Mouse (Mus musculus) stomach, embryonic 16.5 days (tissue): ENCODE results near the gene Mrps34. TPM values are rescaled to one million over a fixed set of nuclear protein-coding genes. Genes with fewer than 3 reads are reported as not detected.

Experiments
- ATAC-seq: fragments of 200-750 bp; cut with Nextera tagmentation; 2 replicates; pipeline ENCODE4 v1.8.0; 2017; ENCODE audit warnings: moderate number of reproducible peaks, moderate TSS enrichment; ENCODE audit not compliant: insufficient read depth, low FRiP score
- H3K27ac ChIP-seq: fragments of 300-500 bp; sonication (generic); 2 replicates; pipeline ENCODE4 v1.5.1; 2014; ENCODE audit warnings: low read length
- H3K27me3 ChIP-seq: fragments of 300-500 bp; sonication (generic); 2 replicates; pipeline ENCODE4 v1.6.1; 2014; ENCODE audit warnings: low read length, control low read depth, mixed read lengths; ENCODE audit not compliant: control insufficient read depth, insufficient read depth
- H3K36me3 ChIP-seq: fragments of 300-500 bp; sonication (generic); 2 replicates; pipeline ENCODE4 v1.6.1; 2014; ENCODE audit warnings: low read length; ENCODE audit not compliant: control insufficient read depth, insufficient read depth
- H3K4me1 ChIP-seq: fragments of 300-500 bp; sonication (generic); 2 replicates; pipeline ENCODE4 v1.6.1; 2014; ENCODE audit warnings: low read length, control low read depth, mixed read lengths; ENCODE audit not compliant: control insufficient read depth, insufficient read depth
- H3K4me2 ChIP-seq: fragments of 300-500 bp; sonication (generic); 2 replicates; pipeline ENCODE4 v1.6.1; 2014; ENCODE audit warnings: low read depth, low read length, mixed read lengths
- H3K4me3 ChIP-seq: fragments of 300-500 bp; sonication (generic); replicated peaks from 2 replicates; pipeline ENCODE4 v1.5.1; 2014; ENCODE audit warnings: mild to moderate bottlenecking, low read length
- H3K9ac ChIP-seq: fragments of 300-500 bp; sonication (generic); 2 replicates; pipeline ENCODE4 v1.6.1; 2014; ENCODE audit warnings: low read length
- H3K9me3 ChIP-seq: fragments of 300-500 bp; sonication (generic); replicated peaks from 2 replicates; pipeline ENCODE4 v1.6.1; 2016; ENCODE audit warnings: low read length, control low read depth; ENCODE audit not compliant: control insufficient read depth
- WGBS: fragments of 180-500 bp; shearing (Covaris S2); extraction: QIAGEN DNeasy Blood & Tissue Kit; methylation state at CpG from one replicate; pipeline ENCODE4 v1.1.7; 2014; 5-methylcytosine and 5-hydroxymethylcytosine counted together
- polyA plus RNA-seq: library from polyadenylated mRNA; unstranded; fragments of >200 nt; fragmentation: Nextera tagmentation; extraction: Ambion mirVana; gene quantifications from 2 replicates; pipeline ENCODE4 v1.2.1, GENCODE M21; 2015

The Mrps34 gene
- polyA plus RNA-seq, 1 experiment from 2014 or later, result 96.2 TPM

- Histone ChIP-seq H3K9ac (no peak overlapping the region), H3K4me2 (no peak overlapping the region), H3K36me3 (peaks cover 5% of the 10 kb centered on the region; the same call in 1 of the 2 replicates), H3K27me3 (no peaks in the 10 kb centered on the region), H3K4me3 (no peak overlapping the region), H3K9me3 (no peaks in the 10 kb centered on the region), H3K4me1 (no peaks in the 10 kb centered on the region), H3K27ac (no peak overlapping the region)
- WGBS, result 89% methylated on average over 13 of the region's 13 CpGs
- ATAC-seq, result no peak
These were observed 38.3 kb upstream of the Mrps34 start for GRCm38 (mm10) chr17:24856589-24856988.

DNA sequence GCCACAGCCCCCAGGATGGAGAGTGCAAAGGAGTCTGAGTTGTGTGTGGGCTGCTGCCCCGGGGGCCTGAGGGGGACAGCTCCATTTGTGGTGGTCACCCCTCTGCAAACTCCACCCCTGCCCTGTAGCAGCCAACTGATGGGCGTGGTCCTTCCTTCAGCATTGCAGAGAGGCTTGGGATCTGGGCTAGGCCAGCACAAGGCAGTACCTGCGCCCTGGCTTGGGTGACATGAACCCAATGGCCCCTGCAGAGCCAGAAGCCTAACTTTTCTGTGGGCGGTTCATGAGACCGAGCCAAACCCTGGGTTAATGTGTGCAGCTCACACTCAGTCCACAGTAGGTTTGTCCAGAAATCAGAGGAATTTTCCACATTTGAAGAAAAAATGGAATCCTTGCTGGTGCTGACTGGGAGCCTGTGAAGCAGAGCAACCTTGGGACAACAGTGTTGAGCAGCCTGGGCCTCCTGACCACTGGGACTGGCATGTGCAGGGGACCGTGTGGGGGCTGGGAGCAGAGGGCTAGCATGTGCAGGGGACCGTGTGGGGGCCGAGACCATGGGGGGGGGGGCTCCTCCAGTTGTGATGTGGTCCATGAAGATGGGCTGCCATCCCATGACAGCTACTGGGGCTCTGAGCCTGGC, 37.0 kb upstream of the Mrps34 start:
- Histone ChIP-seq H3K9me3 (no peaks in the 10 kb centered on the region), H3K36me3 (peaks cover 7% of the 10 kb centered on the region; the same call in 1 of the 2 replicates), H3K27me3 (no peaks in the 10 kb centered on the region), H3K4me3 (no peak overlapping the region), H3K4me1 (no peaks in the 10 kb centered on the region), H3K9ac (no peak overlapping the region), H3K27ac (no peak overlapping the region), H3K4me2 (no peak overlapping the region)
- no peak for ATAC-seq
- WGBS, result 82% methylated on average over 8 of the region's 8 CpGs

DNA sequence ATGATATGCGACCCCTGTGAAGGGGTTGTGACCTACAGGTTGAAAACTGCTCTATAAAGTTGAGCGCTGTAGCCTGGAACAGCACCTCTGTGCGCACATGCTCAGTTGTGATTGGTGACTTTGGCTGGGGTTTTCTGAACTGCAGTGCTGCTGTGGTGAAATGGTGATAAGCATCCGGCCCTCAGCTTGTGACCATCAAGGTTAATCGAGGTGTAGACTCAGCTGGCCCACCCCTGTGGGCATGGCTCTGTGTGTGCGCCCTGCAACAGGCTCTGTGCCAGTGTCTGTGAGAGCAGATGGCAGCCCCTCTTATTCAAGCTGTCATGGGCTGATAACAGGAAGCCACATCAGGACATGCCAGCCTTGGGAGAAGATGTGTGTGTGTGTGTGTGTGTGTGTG, 35.9 kb upstream of the Mrps34 start:
- Histone ChIP-seq H3K9me3 (no peaks in the 10 kb centered on the region), H3K27me3 (no peaks in the 10 kb centered on the region), H3K4me3 (no peak overlapping the region), H3K36me3 (peaks cover 7% of the 10 kb centered on the region; the same call in 1 of the 2 replicates), H3K9ac (no peak overlapping the region), H3K4me2 (no peak overlapping the region), H3K27ac (no peak overlapping the region), H3K4me1 (no peaks in the 10 kb centered on the region)
- no peak for ATAC-seq
- 82% methylated on average over 6 of the region's 6 CpGs for WGBS

DNA sequence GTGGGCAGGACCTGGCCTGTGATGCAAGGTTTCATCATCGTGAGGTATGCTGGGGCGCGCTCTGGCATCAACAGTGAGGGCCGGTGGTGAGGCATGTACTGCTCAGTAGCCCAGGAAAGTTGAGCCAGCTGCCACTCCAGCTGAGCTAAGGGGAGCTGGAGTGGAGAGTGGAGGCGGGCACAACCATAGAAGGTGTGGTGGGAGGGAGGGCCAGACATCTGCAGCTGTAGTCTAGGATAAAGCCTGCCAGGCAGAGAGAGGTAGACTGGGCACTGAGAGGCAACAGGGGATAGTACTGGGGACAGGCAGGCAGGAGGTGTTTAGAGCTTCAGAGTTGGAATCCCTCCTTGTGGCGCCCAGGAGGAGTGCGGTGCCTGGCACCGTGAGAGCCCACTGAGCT, 34.8 kb upstream of the Mrps34 start:
- 92% methylated on average over 8 of the region's 8 CpGs for WGBS
- ATAC-seq, result no peak

DNA sequence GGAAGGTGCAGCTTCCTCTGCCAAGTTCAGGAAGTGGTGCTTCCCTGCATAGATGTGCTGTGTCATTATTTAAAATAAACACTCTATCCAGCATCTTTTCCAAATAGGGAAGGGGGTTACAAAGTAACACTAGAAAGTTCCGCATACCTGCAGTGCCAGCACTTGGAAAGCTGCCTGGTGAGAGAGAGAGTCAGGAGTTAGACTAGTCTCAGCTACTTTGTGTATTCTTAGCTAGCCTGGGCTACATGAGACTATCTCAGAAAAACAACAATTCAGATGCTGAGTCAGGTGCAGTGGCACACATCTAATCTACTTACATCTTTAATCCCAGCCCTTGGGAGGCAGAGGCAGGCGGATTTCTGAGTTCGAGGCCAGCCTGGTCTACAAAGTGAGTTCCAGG, 33.1 kb upstream of the Mrps34 start:
- H3K9me3 ChIP-seq, result no peaks in the 10 kb centered on the region
- H3K4me1 ChIP-seq, result no peaks in the 10 kb centered on the region
- H3K27me3 ChIP-seq, result no peaks in the 10 kb centered on the region
- H3K4me2 ChIP-seq, result no peak overlapping the region
- H3K4me3 ChIP-seq, result no peak overlapping the region
- H3K36me3 ChIP-seq, result peaks cover 7% of the 10 kb centered on the region; the same call in 1 of the 2 replicates
- WGBS, result 94% methylated on average over 3 of the region's 3 CpGs
- no peak for ATAC-seq
- H3K9ac ChIP-seq, result no peak overlapping the region
- no peak overlapping the region for H3K27ac ChIP-seq

More for the DNA sequence above, 34.8 kb upstream of the Mrps34 start:
- Histone ChIP-seq H3K27me3 (no peaks in the 10 kb centered on the region), H3K27ac (no peak overlapping the region), H3K9me3 (no peaks in the 10 kb centered on the region), H3K4me3 (no peak overlapping the region), H3K36me3 (peaks cover 7% of the 10 kb centered on the region; the same call in 1 of the 2 replicates), H3K4me2 (no peak overlapping the region), H3K9ac (no peak overlapping the region), H3K4me1 (no peaks in the 10 kb centered on the region)

GRCm38 (mm10) chr17:24865776-24866175, 29.1 kb upstream of the Mrps34 start, which contains the start of gene Igfals:
Gene Igfals (plus strand): TSS chr17:24865997.
- 87% methylated on average over 8 of the region's 8 CpGs for WGBS
- Histone ChIP-seq H3K4me3 (no peak within 1 kb of the TSS), H3K4me2 (no peak within 1 kb of the TSS), H3K27ac (no peak within 1 kb of the TSS), H3K4me1 (no peaks in the 10 kb centered on the region), H3K36me3 (peaks cover 7% of the 10 kb centered on the region; the same call in 1 of the 2 replicates), H3K9me3 (no peaks in the 10 kb centered on the region), H3K27me3 (no peaks in the 10 kb centered on the region), H3K9ac (no peak within 1 kb of the TSS)
- no peak for ATAC-seq

DNA sequence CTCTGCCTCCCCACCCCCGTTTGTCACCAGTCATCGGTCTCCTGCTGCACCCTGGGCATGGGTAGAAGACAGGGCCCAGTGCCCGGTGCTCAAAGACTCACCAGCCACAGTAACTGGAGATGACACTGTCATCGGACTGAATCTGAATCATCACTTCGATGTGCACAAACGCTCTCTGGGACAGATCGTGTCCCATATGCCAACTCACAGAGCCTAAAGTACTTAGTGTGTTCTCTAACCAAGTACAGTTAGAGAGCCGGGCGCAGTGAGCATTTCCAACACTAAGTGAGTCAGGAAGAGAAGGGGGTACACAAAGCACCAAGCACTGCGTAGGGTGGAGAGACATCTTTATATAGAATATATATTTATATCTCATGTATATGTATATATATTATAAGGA, 27.0 kb upstream of the Mrps34 start:
- Histone ChIP-seq H3K4me2 (no peak overlapping the region), H3K27me3 (no peaks in the 10 kb centered on the region), H3K36me3 (no peaks in the 10 kb centered on the region), H3K9ac (no peak overlapping the region), H3K27ac (no peak overlapping the region), H3K4me1 (no peaks in the 10 kb centered on the region), H3K9me3 (no peaks in the 10 kb centered on the region), H3K4me3 (no peak overlapping the region)
- WGBS, result 90% methylated on average over 10 of the region's 10 CpGs
- ATAC-seq, result no peak

GRCm38 (mm10) chr17:24873695-24874404, 21.1 kb upstream of the Mrps34 start:
- Histone ChIP-seq H3K27ac (no peak overlapping the region), H3K4me1 (peaks cover 6% of the 10 kb centered on the region; the same call in 1 of the 2 replicates), H3K36me3 (no peaks in the 10 kb centered on the region), H3K27me3 (no peaks in the 10 kb centered on the region), H3K9ac (no peak overlapping the region), H3K4me2 (no peak overlapping the region), H3K9me3 (no peaks in the 10 kb centered on the region), H3K4me3 (no peak overlapping the region)
- 46% methylated on average over 4 of the region's 4 CpGs for WGBS
- no peak for ATAC-seq

DNA sequence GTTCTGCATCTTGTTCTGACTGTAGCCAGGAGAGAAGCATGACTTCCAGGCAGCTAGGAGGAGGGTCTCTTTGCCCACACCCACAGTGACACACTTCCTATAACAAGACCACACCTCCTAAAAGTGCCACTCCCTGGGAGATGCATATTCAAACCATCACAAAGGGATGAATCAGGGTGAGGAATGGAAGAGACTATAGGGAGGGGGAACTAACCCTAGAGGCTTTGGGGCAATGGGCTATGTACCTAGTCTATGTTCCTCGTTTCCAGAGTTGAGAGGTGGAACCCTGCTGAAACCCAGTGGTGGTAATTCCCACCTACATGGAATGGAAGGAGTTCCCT, 20.5 kb upstream of the Mrps34 start:
- H3K9ac ChIP-seq, result no peak overlapping the region
- WGBS, result 56% methylated on average over 1 of the region's 1 CpGs
- H3K4me1 ChIP-seq, result peaks cover 6% of the 10 kb centered on the region; the same call in 1 of the 2 replicates
- H3K4me3 ChIP-seq, result no peak overlapping the region
- no peak overlapping the region for H3K27ac ChIP-seq
- no peaks in the 10 kb centered on the region for H3K36me3 ChIP-seq
- ATAC-seq, result no peak
- H3K27me3 ChIP-seq, result no peaks in the 10 kb centered on the region
- H3K9me3 ChIP-seq, result no peaks in the 10 kb centered on the region
- H3K4me2 ChIP-seq, result no peak overlapping the region
